ENCODE assay signal across 14 mouse cellular contexts in the genomic region with DNA sequence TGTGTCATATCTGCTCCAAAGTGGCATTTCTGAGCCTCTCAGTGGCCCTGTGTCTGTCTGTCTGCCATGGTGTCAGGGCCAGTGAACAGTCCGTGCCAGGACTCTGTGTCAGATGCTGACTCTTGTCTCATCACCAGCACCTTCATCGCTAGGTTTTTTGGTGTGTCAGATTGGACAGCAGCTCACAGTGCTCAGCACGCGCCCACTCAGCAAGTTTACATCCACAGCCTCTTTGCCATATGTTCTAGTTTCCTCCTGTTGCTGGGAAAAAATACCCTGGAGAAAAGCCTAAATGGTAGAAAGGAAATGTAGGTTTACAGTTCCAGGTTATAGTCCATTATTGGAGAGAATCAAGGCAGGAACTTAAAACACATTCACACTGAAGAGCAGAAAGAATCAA. TPM values are rescaled to one million over a fixed set of nuclear protein-coding genes. Genes with fewer than 3 reads are reported as not detected.
DNase-seq lines count a peak whose midpoint lies in the region; TF ChIP-seq lines count a peak whose summit lies in the region.
"Had no signal": no experiment of that assay in that cellular context is flagged by ENCODE, and none has a peak within 500 bp of the region (broad histone marks: within the 10 kb centered on the region; RNA-seq: fewer than 3 reads in every experiment).

No protein-coding gene starts in this region.

- no peak overlapping the region for H3K27ac ChIP-seq in left cerebral cortex, adult 2 months
- H3K27ac ChIP-seq: embryonic facial prominence, embryonic 13.5 days; heart, adult 2 months; midbrain, embryonic 13.5 days had no signal

- H3K4me3 ChIP-seq in left cerebral cortex, adult 2 months = no peak overlapping the region
- H3K4me3 ChIP-seq: embryonic facial prominence, embryonic 13.5 days; heart, adult 2 months; midbrain, embryonic 13.5 days had no signal

- peak; percentile 26 to 67 for DNase-seq in frontal cortex, postnatal 36 days (ENCODE audit: low spot score in 2 of 2)
- no peak for DNase-seq in frontal cortex, postnatal 14 days (ENCODE audit: low spot score in 2 of 2)
- peak; percentile 42 for DNase-seq in layer of hippocampus, adult 11-12 months (ENCODE audit: low spot score)
- no peak for DNase-seq in layer of hippocampus, postnatal 14 days (ENCODE audit: low spot score in 2 of 2)
- peak; percentile 31 for DNase-seq in left cerebral cortex, adult 2 months (ENCODE audit: extremely low spot score in 1 of 2, low spot score in 2 of 2)
- peak; percentile 36 to 41 for DNase-seq in left cerebral cortex, postnatal 36 days (ENCODE audit: low spot score in 2 of 2)
- DNase-seq in thymus, postnatal 25 days = no peak
- DNase-seq: adrenal gland, adult 8-10 months; heart, adult 2 months; kidney, adult 11 months; kidney, postnatal 10 days; lung, embryonic 14.5 days had no signal

- TF ChIP-seq CTCF in left cerebral cortex, adult 2 months (IDR thresholded peaks at IDR 0.05) = no peak

- intact Hi-C loops in left cerebral cortex, adult 2 months (cut with DNase I) = no loop called here
- intact Hi-C loops in left cerebral cortex, postnatal 36 days (cut with DNase I) = no loop called here

RNA-seq across cellular contexts. Expression of a gene that starts 46.5 kb away (rescaled TPM):
- 10 to 100 TPM; 48.6 to 52.8 TPM for total RNA-seq in layer of hippocampus, postnatal 14 days (2021)
- 10 to 100 TPM; 45.2 to 51.5 TPM for total RNA-seq in left cerebral cortex, adult 2 months (2021)
- 10 to 100 TPM; 43.4 to 54.4 TPM for total RNA-seq in left cerebral cortex, postnatal 36 days (2021)

RNA-seq across cellular contexts. Expression of a gene that starts 47.0 kb away (rescaled TPM):
- 100 to 1,000 TPM; 173 to 197 TPM for total RNA-seq in layer of hippocampus, postnatal 14 days (2021)
- 100 to 1,000 TPM; 217 to 242 TPM for total RNA-seq in left cerebral cortex, adult 2 months (2021)
- total RNA-seq in left cerebral cortex, postnatal 36 days (2021) = 100 to 1,000 TPM; 210 to 221 TPM

RNA-seq across cellular contexts. Expression of a gene that starts 56.8 kb away (rescaled TPM):
- total RNA-seq in layer of hippocampus, postnatal 14 days (2021) = 100 to 1,000 TPM in 1 of 2 experiments, 10 to 100 TPM in 1; 98.9 to 105 TPM
- total RNA-seq in left cerebral cortex, adult 2 months (2021) = 100 to 1,000 TPM in 1 of 2 experiments, 10 to 100 TPM in 1; 85.8 to 101 TPM
- 10 to 100 TPM; 86.5 to 94.8 TPM for total RNA-seq in left cerebral cortex, postnatal 36 days (2021)

Comparison
In these comparisons a context has a peak if more than half of its experiments do, and no peak if none do; other contexts are left out.
1. DNase-seq: peak in frontal cortex, postnatal 36 days (2 of 2), layer of hippocampus, adult 11-12 months (single experiment), left cerebral cortex, adult 2 months (2 of 2) and left cerebral cortex, postnatal 36 days (2 of 2); none in frontal cortex, postnatal 14 days (0 of 2), layer of hippocampus, postnatal 14 days (0 of 2) and thymus, postnatal 25 days (single experiment).